Comparison of ENCODE assay signal across 25 mouse cellular contexts in genomic region chr6:6100892-6101480, GRCm38 (mm10).
A peak's percentile ranks its signal among the peaks of the same experiment; 100 is the strongest.
DNase-seq lines count a peak whose midpoint lies in the region; ATAC-seq lines count a peak whose summit lies in the region.
"Had no signal": no experiment of that assay in that cellular context is flagged by ENCODE, and none has a peak within 500 bp of the region (broad histone marks: within the 10 kb centered on the region; RNA-seq: fewer than 3 reads in every experiment).

No protein-coding gene starts in this region.

- no peaks in the 10 kb centered on the region for H3K27me3 ChIP-seq in neural tube, embryonic 14.5 days (ENCODE audit: control insufficient read depth, insufficient read depth, low read length)
- no peaks in the 10 kb centered on the region for H3K27me3 ChIP-seq in neural tube, embryonic 15.5 days (replicated peaks)
- H3K27me3 ChIP-seq in limb, embryonic 12.5 days: no peaks in the 10 kb centered on the region; the same call in 1 of the 2 replicates
- H3K27me3 ChIP-seq: CH12.LX; hindbrain, embryonic 13.5 days; kidney, embryonic 15.5 days; Patski had no signal

- no peak overlapping the region for H3K27ac ChIP-seq in neural tube, embryonic 14.5 days (ENCODE audit: low read depth, low read length)
- H3K27ac ChIP-seq in neural tube, embryonic 15.5 days (replicated peaks): no peak overlapping the region
- H3K27ac ChIP-seq in limb, embryonic 12.5 days: peak overlapping the region; percentile 56
- H3K27ac ChIP-seq: forebrain, embryonic 10.5 days; hindbrain, embryonic 13.5 days; kidney, embryonic 15.5 days; liver, embryonic 14.5 days had no signal

- peak; percentile 46; the same call in 1 of the 2 replicates for ATAC-seq in neural tube, embryonic 14.5 days (ENCODE audit: low read depth)
- no peak for ATAC-seq in neural tube, embryonic 15.5 days (ENCODE audit: low FRiP score)
- ATAC-seq in limb, embryonic 12.5 days (ENCODE audit: insufficient number of reproducible peaks, insufficient read depth, low FRiP score, low TSS enrichment, low read depth): peak; percentile 66
- ATAC-seq: inflammation-experienced regulatory T-cells, adult 6 months; Patski had no signal

- 69% methylated on average over 9 of the region's 9 CpGs for WGBS in neural tube, embryonic 14.5 days
- 64% methylated on average over 9 of the region's 9 CpGs for WGBS in neural tube, embryonic 15.5 days
- 34% methylated on average over 9 of the region's 9 CpGs for WGBS in limb, embryonic 12.5 days

- no peak overlapping the region for H3K4me2 ChIP-seq in neural tube, embryonic 14.5 days (ENCODE audit: low read depth, low read length)
- H3K4me2 ChIP-seq in neural tube, embryonic 15.5 days: no peak overlapping the region
- no peak overlapping the region for H3K4me2 ChIP-seq in limb, embryonic 12.5 days
- H3K4me2 ChIP-seq: hindbrain, embryonic 13.5 days; kidney, embryonic 15.5 days; midbrain, embryonic 11.5 days had no signal

- H3K4me1 ChIP-seq in neural tube, embryonic 14.5 days (ENCODE audit: control insufficient read depth, insufficient read depth, low read length): no peaks in the 10 kb centered on the region
- no peaks in the 10 kb centered on the region for H3K4me1 ChIP-seq in neural tube, embryonic 15.5 days
- peaks cover 45% of the 10 kb centered on the region for H3K4me1 ChIP-seq in limb, embryonic 12.5 days (replicated peaks)
- H3K4me1 ChIP-seq: hindbrain, embryonic 13.5 days had no signal

- DNase-seq in lung, postnatal 10 days: peak; percentile 50
- DNase-seq in retina, postnatal 1 day: no peak
- no peak for DNase-seq in urinary bladder, postnatal 36 days (ENCODE audit: low spot score in 2 of 2)
- no peak for DNase-seq in right cerebral cortex, postnatal 14 days
- DNase-seq: adrenal gland, adult 8-10 months; B cell, adult 2 months; cerebellum, adult 11-12 months; cerebellum, postnatal 10 days; kidney, postnatal 4 days; layer of hippocampus, adult 9-11 months; left cerebral cortex, postnatal 4 days; right cerebral cortex, postnatal 25 days; spleen, adult 18-20 months had no signal

- no peak overlapping the region for H3K9ac ChIP-seq in neural tube, embryonic 14.5 days (replicated peaks; ENCODE audit: low read depth, low read length)
- no peak overlapping the region for H3K9ac ChIP-seq in neural tube, embryonic 15.5 days (replicated peaks)
- H3K9ac ChIP-seq in limb, embryonic 12.5 days (replicated peaks): no peak overlapping the region
- H3K9ac ChIP-seq: hindbrain, embryonic 13.5 days; kidney, embryonic 15.5 days; liver, embryonic 14.5 days had no signal

- H3K4me3 ChIP-seq in neural tube, embryonic 14.5 days (ENCODE audit: low read depth, low read length): no peak overlapping the region
- no peak overlapping the region for H3K4me3 ChIP-seq in neural tube, embryonic 15.5 days (replicated peaks)
- H3K4me3 ChIP-seq in limb, embryonic 12.5 days (replicated peaks): no peak overlapping the region
- H3K4me3 ChIP-seq: forebrain, embryonic 10.5 days; hindbrain, embryonic 13.5 days; kidney, embryonic 15.5 days had no signal

- no peaks in the 10 kb centered on the region for H3K36me3 ChIP-seq in neural tube, embryonic 14.5 days (ENCODE audit: control insufficient read depth, insufficient read depth, low read length)
- no peaks in the 10 kb centered on the region for H3K36me3 ChIP-seq in neural tube, embryonic 15.5 days
- peaks cover 11% of the 10 kb centered on the region; the same call in 1 of the 2 replicates for H3K36me3 ChIP-seq in limb, embryonic 12.5 days
- H3K36me3 ChIP-seq: hindbrain, embryonic 13.5 days had no signal

- no peaks in the 10 kb centered on the region for H3K9me3 ChIP-seq in neural tube, embryonic 14.5 days (ENCODE audit: control insufficient read depth, low read length)
- H3K9me3 ChIP-seq in neural tube, embryonic 15.5 days (replicated peaks): no peaks in the 10 kb centered on the region
- no peaks in the 10 kb centered on the region for H3K9me3 ChIP-seq in limb, embryonic 12.5 days
- H3K9me3 ChIP-seq: forebrain, embryonic 10.5 days; G1E; hindbrain, embryonic 13.5 days; kidney, embryonic 15.5 days had no signal
